Mouse (Mus musculus) lung, postnatal 36 days (tissue): ENCODE measurements at regions not wholly inside any gene's neighbourhood (a gene's known extent, or its start where the extent isn't known, plus 50 kb on each side); places are given as distances from the start of the nearest gene placed in this dataset.

Source experiments
- DNase-seq: peaks from one replicate; pipeline ENCODE4 v3.0.0; 2022; ENCODE audit warnings: mixed read lengths

DNA sequence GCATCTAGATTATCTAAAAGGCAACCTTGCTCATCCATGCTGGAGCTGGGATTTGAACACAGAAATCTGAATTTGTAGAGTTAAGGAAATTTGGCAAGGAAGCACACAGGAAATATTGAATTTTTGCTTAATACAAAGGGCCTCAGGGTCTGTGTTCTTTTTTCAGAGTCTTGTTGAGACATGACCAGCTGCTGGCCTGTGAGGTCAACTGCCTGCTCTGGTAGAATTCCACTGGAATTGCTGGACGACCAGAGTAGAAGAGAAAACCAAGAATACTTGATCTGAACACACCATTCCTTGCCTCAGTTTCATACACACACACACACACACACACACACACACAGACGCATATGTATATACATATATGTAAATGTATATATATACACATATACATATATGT, 84.1 kb upstream of the Lifr start:
- peak; percentile 30 for DNase-seq

DNA sequence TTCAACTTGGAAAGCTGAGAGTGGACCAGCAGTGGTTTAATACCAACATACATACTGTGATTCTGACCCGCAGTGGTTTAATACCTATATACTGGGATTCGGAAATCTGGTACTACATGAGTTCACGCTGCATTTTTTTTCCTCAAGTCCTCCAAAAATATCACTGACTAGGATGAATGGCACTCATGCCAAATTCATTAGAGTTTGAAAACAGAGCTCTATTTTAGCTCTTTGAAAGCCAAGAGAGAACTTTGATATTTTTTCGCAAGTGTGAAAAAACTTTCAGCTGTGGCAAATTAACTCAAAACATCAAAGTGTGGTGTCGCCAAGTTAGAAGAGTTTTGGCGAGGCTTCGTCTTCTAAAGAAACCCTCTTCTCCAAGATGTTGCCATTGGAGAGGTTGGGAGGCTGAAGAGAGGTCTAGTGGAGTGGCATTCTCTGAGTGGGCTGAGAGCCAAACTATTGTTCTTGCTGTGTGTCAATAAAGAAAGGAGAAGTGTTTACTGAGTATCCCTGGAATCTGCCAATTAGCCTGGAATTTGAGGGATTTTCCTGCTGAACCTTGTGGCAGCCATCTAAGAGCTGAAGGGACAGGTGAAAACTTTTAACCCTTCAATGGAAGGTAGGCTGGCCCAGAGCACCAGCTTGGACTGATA, 81.6 kb upstream of the Lifr start:
- DNase-seq: peak; percentile 64

GRCm38 (mm10) chr15:7010966-7011695, 79.3 kb upstream of the Lifr start:
- DNase-seq: peak; percentile 61

DNA sequence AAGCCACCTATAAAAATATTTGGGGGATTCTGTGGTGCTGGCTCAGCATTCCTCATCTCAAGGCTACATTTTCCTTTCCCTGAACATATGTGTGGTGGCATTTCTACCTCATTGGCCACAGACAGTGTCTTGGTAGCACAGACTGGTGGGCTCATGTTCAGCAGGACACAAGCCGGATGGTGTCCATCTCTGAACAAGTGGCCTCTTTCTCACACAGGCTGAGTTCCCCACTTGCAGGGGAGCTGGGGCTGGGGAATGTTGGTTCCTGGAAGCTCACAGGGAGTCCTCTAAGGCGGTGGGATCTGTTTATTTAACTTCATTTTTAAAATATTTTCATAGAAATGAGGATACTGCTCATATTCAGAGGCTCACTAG, 78.7 kb upstream of the Lifr start:
- no peak for DNase-seq

DNA sequence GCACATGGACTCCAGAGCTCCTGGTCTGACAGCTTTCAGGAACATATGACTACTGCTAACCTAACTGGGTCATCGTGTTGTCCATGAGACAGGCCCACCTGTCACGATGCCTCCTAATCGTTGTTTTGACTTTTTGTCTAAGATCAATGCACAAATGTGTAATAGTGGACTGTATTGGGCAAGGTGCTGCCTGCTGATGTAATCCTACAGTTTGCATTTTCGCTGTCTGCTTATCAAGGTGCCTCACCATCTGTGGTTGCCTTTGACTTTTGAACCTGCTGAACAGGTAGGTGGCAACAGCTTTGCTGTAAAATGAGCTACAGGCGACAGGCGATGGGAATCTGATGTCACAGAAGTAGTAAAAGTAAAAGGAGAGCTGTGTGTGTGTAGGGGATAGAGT, 78.0 kb upstream of the Lifr start:
- DNase-seq: no peak

GRCm38 (mm10) chr15:7013047-7013446, 77.4 kb upstream of the Lifr start:
- no peak for DNase-seq

DNA sequence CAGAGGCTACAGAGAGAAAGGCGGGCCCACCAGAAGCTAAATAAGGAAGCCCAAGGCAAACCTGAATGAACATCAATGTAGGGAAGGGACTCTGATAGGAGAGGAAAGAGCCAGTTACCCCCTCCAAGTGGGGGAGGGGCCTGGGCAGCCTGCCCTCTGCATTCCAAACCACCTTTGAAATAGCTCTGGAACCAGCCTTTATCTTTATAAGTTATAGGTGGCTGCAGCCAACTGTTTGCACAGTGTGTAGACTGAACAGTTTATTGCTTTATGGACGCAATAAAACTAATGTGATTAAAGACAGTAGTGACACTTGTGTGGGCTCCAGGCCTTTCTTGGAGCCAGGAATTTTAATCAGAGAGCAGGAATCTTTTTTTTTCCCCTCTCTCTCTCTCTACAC, 75.4 kb upstream of the Lifr start:
- DNase-seq: no peak

GRCm38 (mm10) chr15:7016018-7016417, 74.4 kb upstream of the Lifr start:
- no peak for DNase-seq

- DNase-seq: no peak
These were observed 73.1 kb upstream of the Lifr start for GRCm38 (mm10) chr15:7017281-7017845.

- DNase-seq: no peak
These were observed 67.8 kb upstream of the Lifr start for GRCm38 (mm10) chr15:7022660-7023059.

- no peak for DNase-seq
These were observed 65.2 kb upstream of the Lifr start for GRCm38 (mm10) chr15:7025194-7025593.

DNA sequence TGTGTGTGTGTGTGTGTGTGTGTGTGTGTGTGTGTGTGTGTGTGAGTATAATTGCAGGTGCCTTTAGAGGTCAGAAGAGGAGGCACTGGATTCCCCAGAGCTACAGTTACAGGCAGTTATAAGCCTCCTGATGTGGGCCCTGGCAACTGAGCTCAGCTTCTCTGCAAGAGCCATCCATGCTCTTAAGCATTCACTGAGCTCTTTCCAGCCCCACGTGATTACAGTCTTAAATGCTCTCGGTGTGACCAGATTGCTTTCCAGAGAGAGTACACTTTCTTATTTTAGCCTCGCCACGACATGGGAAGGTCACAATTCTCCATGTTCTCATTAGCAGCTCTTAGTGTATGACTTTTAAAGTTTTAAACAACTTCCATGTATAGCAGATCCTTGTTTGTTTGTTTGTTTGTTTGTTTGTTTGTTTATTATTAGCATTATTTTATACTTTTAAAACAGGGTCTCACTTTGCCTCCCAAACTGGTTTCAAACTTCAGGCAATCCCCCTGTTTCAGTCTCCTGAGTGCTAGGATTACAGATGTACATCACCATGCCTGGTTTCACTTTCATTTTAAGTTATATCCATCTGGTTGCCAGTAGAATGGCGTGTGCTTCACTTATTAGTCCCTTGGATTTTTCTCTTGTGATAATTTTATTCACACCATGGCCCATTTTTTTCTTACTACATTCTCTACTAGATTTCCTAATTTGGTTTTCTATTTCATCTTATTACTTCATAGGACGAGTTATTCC, 58.9 kb upstream of the Lifr start:
- DNase-seq: no peak

DNA sequence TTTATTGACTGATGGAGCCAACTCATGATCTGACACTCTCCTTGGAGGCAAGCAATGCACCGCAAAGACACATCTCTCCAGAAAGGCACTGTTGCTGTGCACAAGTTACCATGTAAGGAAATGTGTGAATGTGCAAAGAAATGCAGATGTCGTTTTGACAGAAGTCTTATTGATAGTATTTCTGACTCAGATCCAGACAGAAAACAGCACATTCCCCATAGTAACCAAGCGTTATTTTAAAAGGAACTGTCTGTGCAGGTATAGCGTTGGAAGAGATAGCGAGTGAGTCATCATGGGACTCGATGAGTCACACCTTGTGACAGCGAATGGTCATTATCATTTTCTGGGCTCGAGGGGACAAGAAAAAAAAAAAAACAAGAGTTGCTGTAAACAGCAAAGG, 52.9 kb upstream of the Lifr start:
- DNase-seq: no peak

- peak; percentile 66 for DNase-seq
These were observed 51.3 kb upstream of the Lifr start for GRCm38 (mm10) chr15:7039119-7039518.

GRCm38 (mm10) chr15:7039825-7040224, 50.6 kb upstream of the Lifr start:
- DNase-seq: no peak
